Mouse (Mus musculus): Measurements from ENCODE around the gene Bin2. TPM values are rescaled to one million over a fixed set of nuclear protein-coding genes. Genes with fewer than 3 reads are reported as not detected.

Bin2 gene
- total and polyA plus RNA-seq, 3 experiments, result 1.6 to 3.0 (median 2.0) TPM

- H3K4me3 ChIP-seq, result no peak overlapping the region
- no peaks in the 10 kb centered on the region; the same call in 1 of the 2 replicates for H3K4me1 ChIP-seq (ENCODE audit: control insufficient read depth, insufficient read depth, low read length)
- WGBS, result 17% methylated on average over 12 of the region's 12 CpGs
- no peaks in the 10 kb centered on the region for H3K79me2 ChIP-seq (replicated peaks; ENCODE audit: control insufficient read depth, insufficient read depth, low read length)
- H3K27me3 ChIP-seq (ENCODE audit: control insufficient read depth, insufficient read depth, low read length), result no peaks in the 10 kb centered on the region
- no peak for TF ChIP-seq EP300 (IDR thresholded peaks at IDR 0.05; ENCODE audit: insufficient read depth, low read depth, low read length)
- TF ChIP-seq POLR2A (IDR thresholded peaks at IDR 0.05; ENCODE audit: insufficient read depth, low read depth, low read length), result no peak
- TF ChIP-seq CTCF (IDR thresholded peaks at IDR 0.05), result no peak
- no peak overlapping the region for H3K9ac ChIP-seq (ENCODE audit: low read depth, low read length)
- DNase-seq, result peak in 1 of 2 experiments; percentile 25
- no peak overlapping the region for H3K27ac ChIP-seq
- intact Hi-C loops (cut with DNase I), result no loop called here
- no peaks in the 10 kb centered on the region for H3K36me3 ChIP-seq (ENCODE audit: control insufficient read depth, insufficient read depth, low read length)
These were observed 17.6 kb upstream of the Bin2 start for GRCm38 (mm10) chr15:100686989-100687388.

DNA sequence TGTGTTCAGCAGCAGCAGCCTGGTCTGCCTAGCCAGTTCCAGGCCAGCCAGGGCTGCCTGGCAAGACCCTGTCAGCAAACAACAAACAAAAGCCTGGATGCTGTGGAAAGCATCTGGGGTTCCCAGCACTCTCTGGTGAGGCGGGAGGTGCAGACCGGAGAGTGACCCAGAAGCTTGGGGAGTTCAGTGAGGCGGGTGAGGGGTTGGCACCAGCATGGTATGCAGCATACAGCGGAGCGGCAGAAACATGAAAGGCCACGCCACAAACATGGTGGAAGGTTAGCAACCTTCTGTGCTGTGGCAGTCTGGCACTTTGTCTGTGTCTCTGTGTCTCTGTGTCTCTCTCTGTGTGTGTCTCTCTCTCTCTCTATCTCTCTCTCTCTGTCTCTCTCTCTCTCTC is 17.1 kb upstream of the Bin2 start:
- intact Hi-C loops (cut with DNase I), result no loop called here
- Histone ChIP-seq H3K36me3 (ENCODE audit: control insufficient read depth, insufficient read depth, low read length) (no peaks in the 10 kb centered on the region), H3K27me3 (ENCODE audit: control insufficient read depth, insufficient read depth, low read length) (no peaks in the 10 kb centered on the region), H3K27ac (no peak overlapping the region), H3K9ac (ENCODE audit: low read depth, low read length) (no peak overlapping the region), H3K4me3 (no peak overlapping the region), H3K4me1 (ENCODE audit: control insufficient read depth, insufficient read depth, low read length) (no peaks in the 10 kb centered on the region; the same call in 1 of the 2 replicates), H3K79me2 (replicated peaks; ENCODE audit: control insufficient read depth, insufficient read depth, low read length) (no peaks in the 10 kb centered on the region)
- TF ChIP-seq POLR2A (IDR thresholded peaks at IDR 0.05; ENCODE audit: insufficient read depth, low read depth, low read length) (no peak), CTCF (IDR thresholded peaks at IDR 0.05) (no peak), EP300 (IDR thresholded peaks at IDR 0.05; ENCODE audit: insufficient read depth, low read depth, low read length) (no peak)
- WGBS, result 91% methylated on average over 6 of the region's 6 CpGs
- no peak for DNase-seq

DNA sequence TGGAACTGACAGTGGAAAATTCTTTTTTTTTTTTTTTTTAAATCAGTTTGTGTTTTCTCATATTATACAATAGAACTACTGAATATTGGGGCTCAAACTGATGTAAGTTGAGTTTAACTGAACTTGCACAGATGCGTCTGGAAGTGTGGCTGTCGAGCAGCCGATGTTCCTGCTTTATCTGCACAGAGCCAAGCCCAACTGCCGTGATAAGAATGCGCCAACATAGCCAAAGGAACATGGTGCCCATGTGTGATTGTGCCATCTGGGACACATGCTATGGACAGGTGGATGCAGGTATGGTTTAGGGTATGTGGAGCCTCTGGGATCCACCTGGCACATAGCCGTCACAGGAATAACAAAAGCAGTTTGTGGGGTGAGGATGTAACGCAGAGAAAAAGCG is 16.5 kb upstream of the Bin2 start:
- intact Hi-C loops (cut with DNase I), result no loop called here
- 64% methylated on average over 8 of the region's 8 CpGs for WGBS

GRCm38 (mm10) chr15:100685255-100685654 is 15.9 kb upstream of the Bin2 start:
- H3K4me3 ChIP-seq, result no peak overlapping the region
- no peaks in the 10 kb centered on the region for H3K27me3 ChIP-seq (ENCODE audit: control insufficient read depth, insufficient read depth, low read length)
- H3K9ac ChIP-seq (ENCODE audit: low read depth, low read length), result no peak overlapping the region
- TF ChIP-seq EP300 (IDR thresholded peaks at IDR 0.05; ENCODE audit: insufficient read depth, low read depth, low read length) (no peak), POLR2A (IDR thresholded peaks at IDR 0.05; ENCODE audit: insufficient read depth, low read depth, low read length) (no peak), CTCF (IDR thresholded peaks at IDR 0.05) (no peak)
- H3K4me1 ChIP-seq (ENCODE audit: control insufficient read depth, insufficient read depth, low read length), result no peaks in the 10 kb centered on the region; the same call in 1 of the 2 replicates
- WGBS, result 39% methylated on average over 13 of the region's 13 CpGs
- no peaks in the 10 kb centered on the region for H3K79me2 ChIP-seq (replicated peaks; ENCODE audit: control insufficient read depth, insufficient read depth, low read length)
- DNase-seq, result no peak
- H3K36me3 ChIP-seq (ENCODE audit: control insufficient read depth, insufficient read depth, low read length), result no peaks in the 10 kb centered on the region
- no peak overlapping the region for H3K27ac ChIP-seq
- intact Hi-C loops (cut with DNase I), result no loop called here

More for the DNA sequence above, 16.5 kb upstream of the Bin2 start:
- Histone ChIP-seq H3K4me1 (ENCODE audit: control insufficient read depth, insufficient read depth, low read length) (no peaks in the 10 kb centered on the region; the same call in 1 of the 2 replicates), H3K9ac (ENCODE audit: low read depth, low read length) (no peak overlapping the region), H3K4me3 (no peak overlapping the region), H3K27ac (no peak overlapping the region), H3K79me2 (replicated peaks; ENCODE audit: control insufficient read depth, insufficient read depth, low read length) (no peaks in the 10 kb centered on the region), H3K36me3 (ENCODE audit: control insufficient read depth, insufficient read depth, low read length) (no peaks in the 10 kb centered on the region), H3K27me3 (ENCODE audit: control insufficient read depth, insufficient read depth, low read length) (no peaks in the 10 kb centered on the region)
- DNase-seq, result no peak
- TF ChIP-seq POLR2A (IDR thresholded peaks at IDR 0.05; ENCODE audit: insufficient read depth, low read depth, low read length), result no peak
- TF ChIP-seq CTCF (IDR thresholded peaks at IDR 0.05), result no peak
- TF ChIP-seq EP300 (IDR thresholded peaks at IDR 0.05; ENCODE audit: insufficient read depth, low read depth, low read length), result no peak

DNA sequence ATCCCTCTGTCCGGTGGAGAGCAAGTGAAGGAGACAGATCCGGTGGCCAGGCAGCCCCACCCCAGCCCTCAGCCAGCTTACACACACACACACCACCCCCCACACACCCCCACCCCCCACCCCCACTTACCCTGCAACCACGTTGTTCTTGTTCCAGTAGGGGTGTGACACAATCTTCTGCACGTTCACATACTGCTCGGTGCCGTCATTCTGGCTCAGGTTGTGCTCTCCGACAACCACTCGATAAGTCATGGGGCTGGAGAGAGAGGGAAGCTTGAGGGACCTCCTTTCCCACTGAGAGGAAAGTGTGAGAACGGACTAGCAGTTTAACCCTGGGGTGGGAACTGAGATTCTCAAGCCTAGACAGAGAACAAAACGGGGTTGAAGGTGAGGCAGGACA is 15.1 kb upstream of the Bin2 start:
- H3K4me1 ChIP-seq (ENCODE audit: control insufficient read depth, insufficient read depth, low read length), result no peaks in the 10 kb centered on the region; the same call in 1 of the 2 replicates
- DNase-seq, result no peak
- no peak for TF ChIP-seq CTCF (IDR thresholded peaks at IDR 0.05)
- no peak overlapping the region for H3K9ac ChIP-seq (ENCODE audit: low read depth, low read length)
- no peak overlapping the region for H3K4me3 ChIP-seq
- no peaks in the 10 kb centered on the region for H3K36me3 ChIP-seq (ENCODE audit: control insufficient read depth, insufficient read depth, low read length)
- no peaks in the 10 kb centered on the region for H3K79me2 ChIP-seq (replicated peaks; ENCODE audit: control insufficient read depth, insufficient read depth, low read length)
- intact Hi-C loops (cut with DNase I), result loop anchor here (5.0 kb wide), 2 partner anchors 47 to 72 kb away; partner anchors contain the start of gene Smagp
- H3K27me3 ChIP-seq (ENCODE audit: control insufficient read depth, insufficient read depth, low read length), result no peaks in the 10 kb centered on the region
- no peak overlapping the region for H3K27ac ChIP-seq
- 47% methylated on average over 10 of the region's 10 CpGs for WGBS

DNA sequence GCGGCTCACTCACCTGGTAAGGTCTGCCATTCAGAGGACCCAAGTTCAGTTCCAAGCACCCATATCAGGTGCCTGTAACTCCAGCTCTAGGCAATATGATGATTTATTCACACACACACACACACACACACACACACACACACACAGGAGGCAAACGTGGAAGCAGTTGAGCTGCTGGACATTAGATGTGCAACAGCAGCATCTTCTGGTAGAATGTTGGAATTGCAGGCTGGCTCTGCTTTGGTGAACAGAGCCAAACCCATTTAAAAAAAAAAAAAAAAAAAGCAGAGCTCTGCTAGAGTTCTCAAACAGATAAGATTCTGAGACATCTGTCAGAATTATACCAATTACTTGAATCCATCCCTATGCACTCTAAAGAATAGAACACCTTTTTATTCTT is 13.7 kb upstream of the Bin2 start:
- WGBS, result 50% methylated on average over 2 of the region's 2 CpGs
- Histone ChIP-seq H3K4me3 (no peak overlapping the region), H3K27ac (no peak overlapping the region), H3K36me3 (ENCODE audit: control insufficient read depth, insufficient read depth, low read length) (no peaks in the 10 kb centered on the region), H3K27me3 (ENCODE audit: control insufficient read depth, insufficient read depth, low read length) (no peaks in the 10 kb centered on the region), H3K4me1 (ENCODE audit: control insufficient read depth, insufficient read depth, low read length) (no peaks in the 10 kb centered on the region; the same call in 1 of the 2 replicates), H3K9ac (ENCODE audit: low read depth, low read length) (no peak overlapping the region), H3K79me2 (replicated peaks; ENCODE audit: control insufficient read depth, insufficient read depth, low read length) (no peaks in the 10 kb centered on the region)
- TF ChIP-seq CTCF (IDR thresholded peaks at IDR 0.05) (peak; percentile 83), EP300 (IDR thresholded peaks at IDR 0.05; ENCODE audit: insufficient read depth, low read depth, low read length) (peak; percentile 84; the same call in 1 of the 2 replicates), POLR2A (IDR thresholded peaks at IDR 0.05; ENCODE audit: insufficient read depth, low read depth, low read length) (no peak)
- DNase-seq, result peak; percentile 72 to 79
- intact Hi-C loops (cut with DNase I), result loop anchor here (1.0 to 5.0 kb wide), 4 partner anchors 46 to 214 kb away; partner anchors contain the start of genes Letmd1 and Smagp

All from heart, adult 2 months (tissue).